In the genomic region with DNA sequence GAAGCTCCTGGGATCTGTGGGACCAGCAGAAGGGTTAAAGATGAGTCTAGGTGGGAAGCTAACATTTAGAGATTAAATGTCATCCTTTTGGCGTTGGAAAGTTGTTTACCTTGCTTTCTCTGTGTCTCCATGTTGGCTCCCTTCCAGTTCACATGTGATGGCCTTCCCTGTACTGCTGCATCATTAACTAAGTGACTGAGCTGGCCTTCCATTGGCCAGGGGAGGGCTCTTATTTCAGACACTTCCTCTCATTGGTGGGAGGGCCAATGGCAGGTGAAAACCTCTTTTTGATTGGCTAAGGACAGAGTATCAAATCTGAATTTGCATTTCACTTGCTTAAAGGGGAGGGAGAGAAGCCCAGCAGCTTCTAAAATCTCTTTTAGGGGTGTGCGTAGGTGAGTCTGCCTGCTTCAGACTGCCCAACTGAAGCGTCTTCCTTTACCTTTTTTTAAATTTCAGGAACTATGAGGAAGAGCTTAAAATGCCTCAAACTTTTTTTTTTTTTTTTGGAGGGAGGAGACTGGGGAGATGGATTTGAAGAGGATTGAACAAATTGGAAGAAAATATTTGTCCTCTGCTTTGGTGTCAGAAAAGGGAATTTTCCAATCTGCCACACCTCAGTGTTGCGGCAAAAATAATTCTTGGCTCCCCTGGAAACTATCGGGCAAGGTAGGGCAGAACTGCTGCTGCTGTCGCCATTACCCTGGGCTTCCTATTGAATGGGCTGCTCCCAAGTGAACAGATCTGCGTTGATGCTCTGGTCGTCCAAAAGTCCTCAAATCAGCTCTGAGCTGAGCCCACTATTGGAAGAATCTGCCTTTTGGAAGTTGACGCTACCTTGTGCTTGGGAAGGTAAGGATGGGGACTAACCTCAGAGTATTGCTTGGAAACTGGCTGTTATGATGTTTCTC, we compare ENCODE assay signal across 9 mouse cellular contexts.
A peak's percentile ranks its signal among the peaks of the same experiment; 100 is the strongest.
DNase-seq lines count a peak whose midpoint lies in the region; ATAC-seq and TF ChIP-seq lines count a peak whose summit lies in the region.
"Had no signal": no experiment of that assay in that cellular context is flagged by ENCODE, and none has a peak within 500 bp of the region (broad histone marks: within the 10 kb centered on the region; RNA-seq: fewer than 3 reads in every experiment).

No protein-coding gene starts in this region.

- TF ChIP-seq CTCF in kidney, adult 2 months (conservative IDR thresholded peaks at IDR 0.05; ENCODE audit: insufficient read depth, insufficient read length, low read depth, low read length): no peak
- TF ChIP-seq CTCF in midbrain, postnatal 0 days (IDR thresholded peaks at IDR 0.05): no peak

- no peak overlapping the region for H3K9ac ChIP-seq in forebrain, embryonic 12.5 days
- no peak overlapping the region for H3K9ac ChIP-seq in forebrain, embryonic 15.5 days (replicated peaks)
- H3K9ac ChIP-seq in forebrain, embryonic 16.5 days (replicated peaks; ENCODE audit: low read depth, low read length): no peak overlapping the region
- no peak overlapping the region for H3K9ac ChIP-seq in midbrain, postnatal 0 days (replicated peaks; ENCODE audit: low read length, poor library complexity, severe bottlenecking)

- peak; percentile 92 for DNase-seq in adrenal gland, adult 8-10 months
- peak; percentile 97 for DNase-seq in kidney, adult 2 months
- peak; percentile 90 to 96 for DNase-seq in left cerebral cortex, postnatal 14 days (ENCODE audit: low spot score in 2 of 2)
- peak; percentile 78 for DNase-seq in midbrain, postnatal 0 days (ENCODE audit: low spot score)
- no peak for DNase-seq in thymus, postnatal 0 days (ENCODE audit: low spot score)

- no peaks in the 10 kb centered on the region for H3K9me3 ChIP-seq in forebrain, embryonic 12.5 days
- H3K9me3 ChIP-seq in forebrain, embryonic 15.5 days: no peaks in the 10 kb centered on the region
- H3K9me3 ChIP-seq in forebrain, embryonic 16.5 days (ENCODE audit: control insufficient read depth, low read length): no peaks in the 10 kb centered on the region
- H3K9me3 ChIP-seq in midbrain, postnatal 0 days (ENCODE audit: low read length): no peaks in the 10 kb centered on the region

- intact Hi-C loops in left cerebral cortex, postnatal 14 days (cut with DNase I): loop anchor here (2.0 kb wide), 1 partner anchor 42 kb away; no protein-coding TSS in a partner anchor

- TF ChIP-seq POLR2A in kidney, adult 2 months (IDR thresholded peaks at IDR 0.05; ENCODE audit: low read depth, low read length): no peak

- H3K27ac ChIP-seq in forebrain, embryonic 12.5 days: no peak overlapping the region
- H3K27ac ChIP-seq in forebrain, embryonic 15.5 days (replicated peaks): no peak overlapping the region
- H3K27ac ChIP-seq in forebrain, embryonic 16.5 days (ENCODE audit: low read length): no peak overlapping the region
- peak overlapping the region; percentile 81 for H3K27ac ChIP-seq in kidney, adult 2 months (ENCODE audit: insufficient read depth, low read depth, low read length)
- H3K27ac ChIP-seq in midbrain, postnatal 0 days (ENCODE audit: low read depth, low read length): no peak overlapping the region

- H3K36me3 ChIP-seq in forebrain, embryonic 12.5 days (replicated peaks): no peaks in the 10 kb centered on the region
- no peaks in the 10 kb centered on the region for H3K36me3 ChIP-seq in forebrain, embryonic 15.5 days
- no peaks in the 10 kb centered on the region for H3K36me3 ChIP-seq in forebrain, embryonic 16.5 days (ENCODE audit: control insufficient read depth, insufficient read depth)
- peaks cover 6% of the 10 kb centered on the region for H3K36me3 ChIP-seq in kidney, adult 2 months (ENCODE audit: control insufficient read depth, insufficient read depth, low read length)
- 0 out of 2 replicates have a peak, but pooled peaks cover 2% of the 10 kb centered on the region for H3K36me3 ChIP-seq in midbrain, postnatal 0 days (ENCODE audit: insufficient read depth, low read length)

- peak; percentile 61; the same call in 1 of the 2 replicates for ATAC-seq in forebrain, embryonic 12.5 days (ENCODE audit: low FRiP score)
- ATAC-seq in forebrain, embryonic 15.5 days (replicated peaks): no peak
- peak; percentile 50 for ATAC-seq in forebrain, embryonic 16.5 days
- peak; percentile 65 for ATAC-seq in midbrain, postnatal 0 days (ENCODE audit: low FRiP score)

- H3K27me3 ChIP-seq in forebrain, embryonic 12.5 days: no peaks in the 10 kb centered on the region
- H3K27me3 ChIP-seq in forebrain, embryonic 15.5 days: no peaks in the 10 kb centered on the region
- H3K27me3 ChIP-seq in forebrain, embryonic 16.5 days (replicated peaks; ENCODE audit: control insufficient read depth, insufficient read depth, low read length): no peaks in the 10 kb centered on the region
- H3K27me3 ChIP-seq in kidney, adult 2 months (replicated peaks; ENCODE audit: control insufficient read depth, insufficient read depth, low read length): no peaks in the 10 kb centered on the region
- no peaks in the 10 kb centered on the region for H3K27me3 ChIP-seq in midbrain, postnatal 0 days (ENCODE audit: insufficient read depth, low read length)

- 86% methylated on average over 9 of the region's 9 CpGs for WGBS in forebrain, embryonic 12.5 days
- 85% methylated on average over 9 of the region's 9 CpGs for WGBS in forebrain, embryonic 15.5 days
- 82% methylated on average over 9 of the region's 9 CpGs for WGBS in forebrain, embryonic 16.5 days
- WGBS in kidney, adult 2 months: 69% methylated on average over 9 of the region's 9 CpGs
- 85% methylated on average over 9 of the region's 9 CpGs for WGBS in midbrain, postnatal 0 days

- H3K4me3 ChIP-seq in forebrain, embryonic 12.5 days (replicated peaks): no peak overlapping the region
- H3K4me3 ChIP-seq in forebrain, embryonic 15.5 days: no peak overlapping the region
- no peak overlapping the region for H3K4me3 ChIP-seq in forebrain, embryonic 16.5 days (replicated peaks; ENCODE audit: low read length)
- H3K4me3 ChIP-seq in kidney, adult 2 months (ENCODE audit: insufficient read depth, low read depth, low read length): peak overlapping the region; percentile 49
- no peak overlapping the region for H3K4me3 ChIP-seq in midbrain, postnatal 0 days (ENCODE audit: low read depth, low read length)
- H3K4me3 ChIP-seq: erythroblast, embryonic 14.5 days had no signal

- H3K4me2 ChIP-seq in forebrain, embryonic 12.5 days: no peak overlapping the region
- H3K4me2 ChIP-seq in forebrain, embryonic 15.5 days (replicated peaks): no peak overlapping the region
- no peak overlapping the region for H3K4me2 ChIP-seq in forebrain, embryonic 16.5 days (ENCODE audit: low read length)
- H3K4me2 ChIP-seq in midbrain, postnatal 0 days (ENCODE audit: low read depth, low read length, poor library complexity, severe bottlenecking): peak overlapping the region; percentile 64

- no peaks in the 10 kb centered on the region for H3K4me1 ChIP-seq in forebrain, embryonic 12.5 days
- H3K4me1 ChIP-seq in forebrain, embryonic 15.5 days: peaks cover 10% of the 10 kb centered on the region
- peaks cover 6% of the 10 kb centered on the region for H3K4me1 ChIP-seq in forebrain, embryonic 16.5 days (replicated peaks; ENCODE audit: control insufficient read depth, insufficient read depth, low read length)
- H3K4me1 ChIP-seq in kidney, adult 2 months (ENCODE audit: control insufficient read depth, insufficient read depth, low read length): peaks cover 33% of the 10 kb centered on the region
- no peaks in the 10 kb centered on the region for H3K4me1 ChIP-seq in midbrain, postnatal 0 days (ENCODE audit: insufficient read depth, low read length)
